Mouse (Mus musculus): ENCODE data around the gene Zyx. TPM values are rescaled to one million over a fixed set of nuclear protein-coding genes. Genes with fewer than 3 reads are reported as not detected.

Gene Zyx
- polyA plus RNA-seq (2014; fragmentation: Nextera tagmentation; extraction: Ambion mirVana), result 113 TPM in 2 replicates

GRCm38 (mm10) chr6:42349426-42350020, at the start of gene Zyx:
Zyx (plus strand) TSS chr6:42349630.
- H3K4me2 ChIP-seq, result peak within 1 kb of the TSS; percentile 90
- ATAC-seq (replicated peaks; ENCODE audit: low FRiP score), result peak; percentile 90
- no peaks in the 10 kb centered on the region for H3K27me3 ChIP-seq (replicated peaks; ENCODE audit: control insufficient read depth, insufficient read depth, low read length)
- H3K36me3 ChIP-seq (ENCODE audit: control insufficient read depth, insufficient read depth, low read length), result no peaks in the 10 kb centered on the region
- DNase-seq (ENCODE audit: low spot score), result peak; percentile 97
- H3K4me1 ChIP-seq (replicated peaks; ENCODE audit: control insufficient read depth, insufficient read depth, low read length), result peaks cover 38% of the 10 kb centered on the region
- WGBS, result under 1% methylated on average over 36 of the region's 36 CpGs
- H3K4me3 ChIP-seq (ENCODE audit: low read depth, low read length), result peak within 1 kb of the TSS; percentile 80
- no peaks in the 10 kb centered on the region for H3K9me3 ChIP-seq (ENCODE audit: control insufficient read depth, low read length)
- H3K27ac ChIP-seq (ENCODE audit: low read depth, low read length), result peak within 1 kb of the TSS; percentile 80
- H3K9ac ChIP-seq (ENCODE audit: low read depth, low read length), result peak within 1 kb of the TSS; percentile 79

DNA sequence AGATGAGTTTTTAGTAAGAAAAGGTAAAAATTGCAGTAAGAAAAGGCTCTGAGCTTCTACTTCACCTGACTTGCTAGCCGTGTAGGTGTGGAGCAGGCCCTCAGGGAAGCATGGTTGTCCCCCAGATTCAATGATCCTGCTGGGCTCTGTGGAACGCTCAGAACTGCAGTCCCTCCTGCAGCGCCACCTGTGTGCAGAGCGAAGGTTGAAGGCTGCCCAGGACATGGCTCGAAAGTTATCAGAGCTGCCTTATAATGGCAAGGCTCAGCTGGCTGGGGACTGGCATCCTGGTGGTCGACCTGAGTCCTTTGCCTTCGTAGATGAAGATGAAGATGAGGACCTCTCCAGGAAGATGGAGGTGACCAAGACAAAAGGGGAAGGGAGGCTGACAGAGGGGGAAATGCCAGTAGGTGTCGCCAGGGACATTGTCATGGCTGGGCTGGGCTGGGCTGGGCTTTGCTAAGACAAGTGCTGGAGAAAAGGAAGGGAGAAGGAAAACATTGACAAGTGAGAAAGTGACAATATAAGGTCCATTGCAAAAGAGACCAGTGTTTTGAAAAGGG, 39.5 kb upstream of the Zyx start:
- ATAC-seq (replicated peaks; ENCODE audit: low FRiP score), result no peak
- Histone ChIP-seq H3K27ac (ENCODE audit: low read depth, low read length) (no peak overlapping the region), H3K9me3 (ENCODE audit: control insufficient read depth, low read length) (no peaks in the 10 kb centered on the region), H3K4me3 (ENCODE audit: low read depth, low read length) (no peak overlapping the region), H3K36me3 (ENCODE audit: control insufficient read depth, insufficient read depth, low read length) (no peaks in the 10 kb centered on the region), H3K4me2 (no peak overlapping the region), H3K9ac (ENCODE audit: low read depth, low read length) (no peak overlapping the region), H3K27me3 (replicated peaks; ENCODE audit: control insufficient read depth, insufficient read depth, low read length) (no peaks in the 10 kb centered on the region), H3K4me1 (replicated peaks; ENCODE audit: control insufficient read depth, insufficient read depth, low read length) (no peaks in the 10 kb centered on the region)
- no peak for DNase-seq (ENCODE audit: low spot score)
- WGBS, result 42% methylated on average over 8 of the region's 8 CpGs

GRCm38 (mm10) chr6:42310427-42311053, 38.9 kb upstream of the Zyx start:
- H3K4me1 ChIP-seq (replicated peaks; ENCODE audit: control insufficient read depth, insufficient read depth, low read length), result no peaks in the 10 kb centered on the region
- WGBS, result 66% methylated on average over 2 of the region's 2 CpGs
- H3K27ac ChIP-seq (ENCODE audit: low read depth, low read length), result no peak overlapping the region
- H3K9ac ChIP-seq (ENCODE audit: low read depth, low read length), result no peak overlapping the region
- no peaks in the 10 kb centered on the region for H3K9me3 ChIP-seq (ENCODE audit: control insufficient read depth, low read length)
- no peak for ATAC-seq (replicated peaks; ENCODE audit: low FRiP score)
- H3K36me3 ChIP-seq (ENCODE audit: control insufficient read depth, insufficient read depth, low read length), result no peaks in the 10 kb centered on the region
- DNase-seq (ENCODE audit: low spot score), result no peak
- H3K4me2 ChIP-seq, result no peak overlapping the region
- no peak overlapping the region for H3K4me3 ChIP-seq (ENCODE audit: low read depth, low read length)
- H3K27me3 ChIP-seq (replicated peaks; ENCODE audit: control insufficient read depth, insufficient read depth, low read length), result no peaks in the 10 kb centered on the region

DNA sequence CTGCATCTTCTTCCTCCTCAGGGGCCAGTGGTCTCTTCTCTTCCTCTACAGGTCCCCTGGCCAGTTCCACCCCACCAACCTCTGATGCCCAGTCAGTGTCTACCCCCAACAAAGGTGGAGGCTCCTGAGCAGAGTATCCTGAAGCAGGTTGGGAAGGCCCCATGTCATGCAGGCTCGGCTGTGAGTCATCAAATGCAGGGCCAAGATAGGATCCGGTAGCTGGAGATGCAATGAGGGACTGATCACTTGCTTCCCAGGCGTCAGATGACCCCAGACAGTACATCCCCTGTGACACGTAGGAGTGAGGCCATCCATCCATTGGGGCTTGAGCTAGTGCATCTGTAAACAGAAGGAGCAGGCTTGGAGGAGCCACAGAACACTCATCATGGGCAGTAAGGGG, 31.1 kb upstream of the Zyx start:
- DNase-seq (ENCODE audit: low spot score) (no peak), ATAC-seq (replicated peaks; ENCODE audit: low FRiP score) (no peak)
- H3K27ac ChIP-seq (ENCODE audit: low read depth, low read length), result no peak overlapping the region
- H3K4me1 ChIP-seq (replicated peaks; ENCODE audit: control insufficient read depth, insufficient read depth, low read length), result no peaks in the 10 kb centered on the region
- no peak overlapping the region for H3K4me2 ChIP-seq
- no peaks in the 10 kb centered on the region for H3K36me3 ChIP-seq (ENCODE audit: control insufficient read depth, insufficient read depth, low read length)
- no peak overlapping the region for H3K9ac ChIP-seq (ENCODE audit: low read depth, low read length)
- peaks cover 24% of the 10 kb centered on the region for H3K27me3 ChIP-seq (replicated peaks; ENCODE audit: control insufficient read depth, insufficient read depth, low read length)
- WGBS, result 67% methylated on average over 4 of the region's 4 CpGs
- H3K4me3 ChIP-seq (ENCODE audit: low read depth, low read length), result no peak overlapping the region
- H3K9me3 ChIP-seq (ENCODE audit: control insufficient read depth, low read length), result no peaks in the 10 kb centered on the region

DNA sequence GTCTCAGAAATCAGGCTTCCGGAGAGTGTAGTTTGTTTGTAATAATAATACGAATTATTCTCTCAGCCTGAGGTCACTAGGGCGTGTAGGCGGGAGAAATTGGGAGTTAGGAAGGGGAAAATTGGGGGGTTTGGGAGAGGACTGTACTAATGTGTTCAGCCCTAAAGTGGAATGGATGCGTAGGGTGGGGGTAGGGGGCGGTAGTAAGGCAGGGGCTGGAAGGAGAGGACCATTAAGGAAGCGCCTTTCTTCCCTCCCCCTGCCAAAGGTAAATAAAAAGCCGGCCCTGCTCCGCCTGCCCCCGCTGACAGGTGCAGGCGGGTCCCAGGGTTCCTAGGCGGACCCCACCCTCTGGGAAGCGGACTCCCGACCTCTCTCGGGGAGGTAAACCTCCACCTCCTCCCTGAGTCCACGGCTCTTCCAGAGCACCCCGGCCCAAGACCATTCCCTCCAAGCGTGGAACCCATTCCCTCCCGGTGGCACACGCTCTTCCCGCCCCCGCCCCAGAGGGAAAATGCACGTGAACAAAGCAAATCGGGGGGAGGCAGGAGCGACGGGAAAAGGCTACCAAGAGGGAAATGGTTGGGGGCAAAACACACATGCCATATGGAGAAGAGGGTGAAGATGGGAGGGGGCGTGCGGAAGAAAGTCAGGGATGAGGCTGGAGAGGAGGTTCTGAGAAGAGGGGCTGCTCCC, 25.9 kb upstream of the Zyx start:
- DNase-seq (ENCODE audit: low spot score) (no peak), ATAC-seq (replicated peaks; ENCODE audit: low FRiP score) (no peak)
- 3% methylated on average over 28 of the region's 28 CpGs for WGBS
- H3K36me3 ChIP-seq (ENCODE audit: control insufficient read depth, insufficient read depth, low read length), result no peaks in the 10 kb centered on the region
- H3K9ac ChIP-seq (ENCODE audit: low read depth, low read length), result no peak overlapping the region
- no peak overlapping the region for H3K27ac ChIP-seq (ENCODE audit: low read depth, low read length)
- peak overlapping the region; percentile 41 for H3K4me3 ChIP-seq (ENCODE audit: low read depth, low read length)
- no peaks in the 10 kb centered on the region for H3K9me3 ChIP-seq (ENCODE audit: control insufficient read depth, low read length)
- H3K4me2 ChIP-seq, result peak overlapping the region; percentile 60
- peaks cover 5% of the 10 kb centered on the region; the same call in 1 of the 2 replicates for H3K4me1 ChIP-seq (replicated peaks; ENCODE audit: control insufficient read depth, insufficient read depth, low read length)
- H3K27me3 ChIP-seq (replicated peaks; ENCODE audit: control insufficient read depth, insufficient read depth, low read length), result peaks cover 46% of the 10 kb centered on the region

GRCm38 (mm10) chr6:42324067-42324481, 25.4 kb upstream of the Zyx start:
- DNase-seq (ENCODE audit: low spot score) (peak; percentile 45), ATAC-seq (replicated peaks; ENCODE audit: low FRiP score) (peak; percentile 41; the same call in 1 of the 2 replicates)
- Histone ChIP-seq H3K9me3 (ENCODE audit: control insufficient read depth, low read length) (no peaks in the 10 kb centered on the region), H3K27ac (ENCODE audit: low read depth, low read length) (no peak overlapping the region), H3K9ac (ENCODE audit: low read depth, low read length) (no peak overlapping the region), H3K4me3 (ENCODE audit: low read depth, low read length) (peak overlapping the region; percentile 41), H3K4me1 (replicated peaks; ENCODE audit: control insufficient read depth, insufficient read depth, low read length) (peaks cover 6% of the 10 kb centered on the region; the same call in 1 of the 2 replicates), H3K4me2 (peak overlapping the region; percentile 60), H3K27me3 (replicated peaks; ENCODE audit: control insufficient read depth, insufficient read depth, low read length) (peaks cover 46% of the 10 kb centered on the region), H3K36me3 (ENCODE audit: control insufficient read depth, insufficient read depth, low read length) (no peaks in the 10 kb centered on the region)
- under 1% methylated on average over 31 of the region's 32 CpGs for WGBS

DNA sequence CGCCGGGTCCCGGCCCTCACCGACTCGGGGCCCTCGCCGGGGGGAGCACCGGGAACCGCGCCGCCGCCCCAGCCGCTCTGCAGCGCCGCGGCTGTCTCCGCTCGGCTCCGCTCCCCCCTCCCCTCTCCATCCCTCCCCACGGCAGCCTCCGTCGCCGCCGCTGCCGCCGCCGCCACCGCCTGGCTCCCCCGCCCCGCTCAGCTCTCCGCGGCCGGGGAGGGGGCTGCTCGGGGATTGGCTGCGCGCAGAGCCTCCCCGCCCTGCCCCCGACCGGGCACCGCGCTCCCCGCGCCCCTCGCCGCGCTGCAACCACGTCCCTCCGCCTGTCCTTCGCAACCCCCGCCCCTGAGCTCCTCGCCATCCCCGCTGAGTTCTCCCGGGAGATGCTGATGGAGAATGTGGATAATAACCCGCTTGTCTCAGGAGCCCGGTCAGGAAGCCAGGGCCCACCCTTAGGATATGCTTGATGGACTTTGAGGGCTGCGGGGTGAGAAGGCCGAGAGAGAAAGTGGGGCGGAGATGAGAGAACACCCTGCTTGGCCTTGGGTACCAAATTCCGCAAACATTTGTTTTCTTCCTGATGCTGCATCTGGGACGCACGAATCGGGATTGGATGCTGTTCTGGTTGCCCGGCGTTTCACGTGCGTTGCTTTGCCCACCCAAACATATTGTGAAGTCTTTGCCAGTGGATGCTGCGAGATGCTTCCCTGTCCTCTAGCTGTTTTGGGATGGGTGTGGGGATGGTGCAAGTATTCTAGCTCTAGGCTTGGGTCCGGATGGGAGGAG, 24.8 kb upstream of the Zyx start, which contains the start of gene Fam131b:
Gene Fam131b (minus strand): TSS at position 162 of the 786 bp plus-strand sequence.
- Histone ChIP-seq H3K9me3 (ENCODE audit: control insufficient read depth, low read length) (no peaks in the 10 kb centered on the region), H3K36me3 (ENCODE audit: control insufficient read depth, insufficient read depth, low read length) (no peaks in the 10 kb centered on the region), H3K9ac (ENCODE audit: low read depth, low read length) (no peak within 1 kb of the TSS), H3K4me2 (peak within 1 kb of the TSS; percentile 60), H3K27ac (ENCODE audit: low read depth, low read length) (no peak within 1 kb of the TSS), H3K4me3 (ENCODE audit: low read depth, low read length) (peak within 1 kb of the TSS; percentile 41), H3K4me1 (replicated peaks; ENCODE audit: control insufficient read depth, insufficient read depth, low read length) (peaks cover 6% of the 10 kb centered on the region; the same call in 1 of the 2 replicates), H3K27me3 (replicated peaks; ENCODE audit: control insufficient read depth, insufficient read depth, low read length) (peaks cover 46% of the 10 kb centered on the region)
- ATAC-seq (replicated peaks; ENCODE audit: low FRiP score) (0 out of 2 replicates have a peak, but pooled peaks have one; percentile 40), DNase-seq (ENCODE audit: low spot score) (no peak)
- WGBS, result under 1% methylated on average over 48 of the region's 68 CpGs

- ATAC-seq (replicated peaks; ENCODE audit: low FRiP score) (no peak), DNase-seq (ENCODE audit: low spot score) (peak; percentile 75)
- no peaks in the 10 kb centered on the region for H3K9me3 ChIP-seq (ENCODE audit: control insufficient read depth, low read length)
- H3K27me3 ChIP-seq (replicated peaks; ENCODE audit: control insufficient read depth, insufficient read depth, low read length), result peaks cover 46% of the 10 kb centered on the region
- H3K9ac ChIP-seq (ENCODE audit: low read depth, low read length), result no peak overlapping the region
- H3K36me3 ChIP-seq (ENCODE audit: control insufficient read depth, insufficient read depth, low read length), result no peaks in the 10 kb centered on the region
- H3K4me2 ChIP-seq, result peak overlapping the region; percentile 60
- H3K4me1 ChIP-seq (replicated peaks; ENCODE audit: control insufficient read depth, insufficient read depth, low read length), result peaks cover 6% of the 10 kb centered on the region; the same call in 1 of the 2 replicates
- H3K27ac ChIP-seq (ENCODE audit: low read depth, low read length), result no peak overlapping the region
- no peak overlapping the region; the same call in 1 of the 2 replicates for H3K4me3 ChIP-seq (ENCODE audit: low read depth, low read length)
- WGBS, result 4% methylated on average over 7 of the region's 7 CpGs
Measured at GRCm38 (mm10) chr6:42325268-42325609, 24.2 kb upstream of the Zyx start.

Measured in liver, embryonic 11.5 days (tissue).